Comparison of ENCODE assay signal across 22 mouse cellular contexts in genomic region chr11:105155915-105156314, GRCm38 (mm10). TPM values are rescaled to one million over a fixed set of nuclear protein-coding genes. Genes with fewer than 3 reads are reported as not detected.
DNase-seq lines count a peak whose midpoint lies in the region; ATAC-seq and TF ChIP-seq lines count a peak whose summit lies in the region.
"Had no signal": no experiment of that assay in that cellular context is flagged by ENCODE, and none has a peak within 500 bp of the region (broad histone marks: within the 10 kb centered on the region; RNA-seq: fewer than 3 reads in every experiment).

No protein-coding gene starts in this region.

- peak overlapping the region; percentile 81 for H3K27ac ChIP-seq in liver, embryonic 12.5 days
- no peak overlapping the region for H3K27ac ChIP-seq in liver, postnatal 0 days (ENCODE audit: low read depth)
- H3K27ac ChIP-seq in ES-E14 (ENCODE audit: insufficient read depth, low read depth, low read length, poor library complexity, severe bottlenecking), result no peak overlapping the region
- no peak overlapping the region for H3K27ac ChIP-seq in intestine, embryonic 15.5 days
- H3K27ac ChIP-seq in neural tube, embryonic 15.5 days (replicated peaks), result no peak overlapping the region
- H3K27ac ChIP-seq: limb, embryonic 12.5 days had no signal

- 0 out of 2 replicates have a peak overlapping the region, but pooled peaks have one; percentile 12 for H3K9ac ChIP-seq in liver, embryonic 12.5 days
- no peak overlapping the region for H3K9ac ChIP-seq in liver, postnatal 0 days (replicated peaks)
- H3K9ac ChIP-seq in ES-E14 (ENCODE audit: insufficient read depth, low read depth, low read length, poor library complexity, severe bottlenecking), result peak overlapping the region; percentile 27; the same call in 1 of the 2 replicates
- H3K9ac ChIP-seq in intestine, embryonic 15.5 days, result no peak overlapping the region
- H3K9ac ChIP-seq in neural tube, embryonic 15.5 days (replicated peaks), result no peak overlapping the region
- H3K9ac ChIP-seq: limb, embryonic 12.5 days had no signal

- TF ChIP-seq EP300 in liver, postnatal 0 days (IDR thresholded peaks at IDR 0.05; ENCODE audit: low read depth), result no peak

- H3K9me3 ChIP-seq in liver, embryonic 12.5 days (replicated peaks), result no peaks in the 10 kb centered on the region
- no peaks in the 10 kb centered on the region for H3K9me3 ChIP-seq in liver, postnatal 0 days (ENCODE audit: low read length)
- no peaks in the 10 kb centered on the region for H3K9me3 ChIP-seq in ES-E14 (ENCODE audit: control insufficient read depth, insufficient read depth, low read depth, low read length)
- no peaks in the 10 kb centered on the region for H3K9me3 ChIP-seq in intestine, embryonic 15.5 days
- no peaks in the 10 kb centered on the region for H3K9me3 ChIP-seq in neural tube, embryonic 15.5 days (replicated peaks)
- H3K9me3 ChIP-seq: G1E; limb, embryonic 12.5 days had no signal

- peak overlapping the region; percentile 62 for H3K4me2 ChIP-seq in liver, embryonic 12.5 days
- no peak overlapping the region for H3K4me2 ChIP-seq in liver, postnatal 0 days (ENCODE audit: low read depth, low read length)
- no peak overlapping the region for H3K4me2 ChIP-seq in intestine, embryonic 15.5 days (replicated peaks)
- H3K4me2 ChIP-seq in neural tube, embryonic 15.5 days, result no peak overlapping the region
- H3K4me2 ChIP-seq: limb, embryonic 12.5 days had no signal

- H3K4me3 ChIP-seq in liver, embryonic 12.5 days, result no peak overlapping the region
- H3K4me3 ChIP-seq in liver, postnatal 0 days (ENCODE audit: low read depth, low read length), result no peak overlapping the region
- no peak overlapping the region for H3K4me3 ChIP-seq in ES-E14 (ENCODE audit: insufficient read depth in 1 of 2, low read depth in 1 of 2, low read length in 2 of 2, poor library complexity in 1 of 2, severe bottlenecking in 1 of 2)
- no peak overlapping the region for H3K4me3 ChIP-seq in intestine, embryonic 15.5 days (replicated peaks)
- H3K4me3 ChIP-seq in neural tube, embryonic 15.5 days (replicated peaks), result no peak overlapping the region
- H3K4me3 ChIP-seq: limb, embryonic 12.5 days had no signal

- 64% methylated on average over 4 of the region's 4 CpGs for WGBS in liver, embryonic 12.5 days (ENCODE audit: insufficient replicate concordance)
- 60% methylated on average over 4 of the region's 4 CpGs for WGBS in liver, postnatal 0 days (ENCODE audit: insufficient replicate concordance)
- 65% methylated on average over 4 of the region's 4 CpGs for WGBS in intestine, embryonic 15.5 days
- 93% methylated on average over 4 of the region's 4 CpGs for WGBS in neural tube, embryonic 15.5 days

- DNase-seq in liver, postnatal 0 days, result no peak
- DNase-seq in ES-E14 (ENCODE audit: low read depth, low spot score), result no peak
- DNase-seq in kidney, postnatal 10 days, result peak; percentile 52
- no peak for DNase-seq in thymus, postnatal 25 days
- DNase-seq: cerebellum, postnatal 14 days; heart, adult 11 months; lung, postnatal 36 days; thymus, postnatal 14 days had no signal

- ATAC-seq in liver, embryonic 12.5 days, result no peak
- no peak for ATAC-seq in liver, postnatal 0 days
- 0 out of 2 replicates have a peak, but pooled peaks have one; percentile 36 for ATAC-seq in intestine, embryonic 15.5 days
- ATAC-seq in frontal cortex, adult (ENCODE audit: low TSS enrichment), result no peak
- no peak for ATAC-seq in neural tube, embryonic 15.5 days (ENCODE audit: low FRiP score)
- ATAC-seq: forebrain, embryonic 14.5 days had no signal

- TF ChIP-seq CTCF in liver, postnatal 0 days (IDR thresholded peaks at IDR 0.05; ENCODE audit: low read depth), result no peak

- in situ Hi-C loops in ES-E14 (cut with MboI; ENCODE audit: low sequenced_read_pairs in 2 of 2, unreplicated experiment in 2 of 2), result loop anchor here in 1 of 2 experiments (25.0 kb wide), 1 partner anchor 1194 kb away; the partner anchor contains the start of genes Arf2 and Nsf

- H3K4me1 ChIP-seq in liver, embryonic 12.5 days, result peaks cover 88% of the 10 kb centered on the region
- peaks cover 33% of the 10 kb centered on the region for H3K4me1 ChIP-seq in liver, postnatal 0 days (ENCODE audit: insufficient read depth)
- H3K4me1 ChIP-seq in ES-E14 (ENCODE audit: control insufficient read depth in 2 of 2, insufficient read depth in 2 of 2, low read length in 2 of 2, poor library complexity in 1 of 2), result peaks cover 8 to 43% of the 10 kb centered on the region in 2 experiments; a peak in 3 of 4 replicates
- H3K4me1 ChIP-seq in intestine, embryonic 15.5 days (replicated peaks), result peaks cover 10% of the 10 kb centered on the region; the same call in 1 of the 2 replicates
- peaks cover 17% of the 10 kb centered on the region for H3K4me1 ChIP-seq in neural tube, embryonic 15.5 days

- no peaks in the 10 kb centered on the region for H3K27me3 ChIP-seq in liver, embryonic 12.5 days (replicated peaks)
- no peaks in the 10 kb centered on the region for H3K27me3 ChIP-seq in liver, postnatal 0 days (ENCODE audit: insufficient read depth, low read length)
- H3K27me3 ChIP-seq in intestine, embryonic 15.5 days (replicated peaks), result no peaks in the 10 kb centered on the region
- H3K27me3 ChIP-seq in neural tube, embryonic 15.5 days (replicated peaks), result no peaks in the 10 kb centered on the region

- H3K36me3 ChIP-seq in liver, embryonic 12.5 days, result no peaks in the 10 kb centered on the region
- H3K36me3 ChIP-seq in liver, postnatal 0 days (replicated peaks; ENCODE audit: insufficient read depth, low read length), result no peaks in the 10 kb centered on the region
- no peaks in the 10 kb centered on the region for H3K36me3 ChIP-seq in ES-E14 (ENCODE audit: control insufficient read depth, insufficient read depth, low read length, poor library complexity, severe bottlenecking)
- no peaks in the 10 kb centered on the region for H3K36me3 ChIP-seq in intestine, embryonic 15.5 days
- H3K36me3 ChIP-seq in neural tube, embryonic 15.5 days, result no peaks in the 10 kb centered on the region
- H3K36me3 ChIP-seq: limb, embryonic 12.5 days had no signal

TF ChIP-seq in ES-E14, 5 proteins besides CTCF, POLR2A, EP300 and RAD21:
- TF ChIP-seq ZC3H11A (IDR thresholded peaks at IDR 0.05; ENCODE audit: borderline replicate concordance, low read depth, low read length) (no peak), CHD2 (IDR thresholded peaks at IDR 0.05; ENCODE audit: low read depth, low read length) (no peak), MAFK (IDR thresholded peaks at IDR 0.05; ENCODE audit: insufficient read depth, low read depth, low read length) (no peak), ZNF384 (IDR thresholded peaks at IDR 0.05; ENCODE audit: low read depth, low read length) (no peak), HCFC1 (IDR thresholded peaks at IDR 0.05; ENCODE audit: borderline replicate concordance, insufficient read depth, low read length) (no peak)

RNA-seq across cellular contexts. Expression of gene Gm10842, which starts 9.2 kb away (rescaled TPM):
- polyA plus RNA-seq in liver, embryonic 12.5 days (2016; fragmentation: Nextera tagmentation; extraction: Ambion mirVana), result not detected in 2 replicates
- not detected in 2 replicates for polyA plus RNA-seq in liver, postnatal 0 days (2015; fragmentation: Nextera tagmentation; extraction: Ambion mirVana)
- total RNA-seq in ES-E14 (2012; rRNA removed), result not detected in 2 replicates
- polyA plus RNA-seq in intestine, embryonic 15.5 days (2015; fragmentation: Nextera tagmentation; extraction: Ambion mirVana), result not detected in 2 replicates
- polyA plus RNA-seq in neural tube, embryonic 15.5 days (2015; fragmentation: Nextera tagmentation; extraction: Ambion mirVana), result not detected in 2 replicates
- total RNA-seq: adrenal gland, adult 18-20 months; G1E; hematopoietic stem cell, adult 5-6 weeks; left cerebral cortex, adult 8-10 months had no signal
- polyA plus RNA-seq: forebrain, embryonic 14.5 days; G1E; heart, embryonic 14.5 days; limb, embryonic 12.5 days; neural tube, embryonic 11.5 days; spleen, adult 2 months; stomach, embryonic 16.5 days had no signal

RNA-seq across cellular contexts. Expression of gene Tlk2, which starts 22.7 kb away (rescaled TPM):
- 15.9 and 16.0 TPM in 2 replicates for polyA plus RNA-seq in liver, embryonic 12.5 days (2016; fragmentation: Nextera tagmentation; extraction: Ambion mirVana)
- 5.3 and 6.4 TPM in 2 replicates for polyA plus RNA-seq in liver, postnatal 0 days (2015; fragmentation: Nextera tagmentation; extraction: Ambion mirVana)
- 75.5 and 96.2 TPM in 2 replicates for total RNA-seq in ES-E14 (2012; rRNA removed)
- polyA plus RNA-seq in intestine, embryonic 15.5 days (2015; fragmentation: Nextera tagmentation; extraction: Ambion mirVana), result 12.7 and 16.0 TPM in 2 replicates
- polyA plus RNA-seq in neural tube, embryonic 15.5 days (2015; fragmentation: Nextera tagmentation; extraction: Ambion mirVana), result 18.6 and 20.6 TPM in 2 replicates

RNA-seq across cellular contexts. Expression of gene Mettl2, which starts 29.7 kb away (rescaled TPM):
- polyA plus RNA-seq in liver, embryonic 12.5 days (2016; fragmentation: Nextera tagmentation; extraction: Ambion mirVana), result 34.3 and 35.1 TPM in 2 replicates
- 7.7 and 9.3 TPM in 2 replicates for polyA plus RNA-seq in liver, postnatal 0 days (2015; fragmentation: Nextera tagmentation; extraction: Ambion mirVana)
- 44.2 and 57.6 TPM in 2 replicates for total RNA-seq in ES-E14 (2012; rRNA removed)
- 36.2 and 38.0 TPM in 2 replicates for polyA plus RNA-seq in intestine, embryonic 15.5 days (2015; fragmentation: Nextera tagmentation; extraction: Ambion mirVana)
- 30.0 and 35.1 TPM in 2 replicates for polyA plus RNA-seq in neural tube, embryonic 15.5 days (2015; fragmentation: Nextera tagmentation; extraction: Ambion mirVana)

Comparison
In these comparisons a context has a peak if more than half of its experiments do, and no peak if none do; other contexts are left out.
1. H3K9ac ChIP-seq: peak in liver, embryonic 12.5 days (single experiment) and ES-E14 (single experiment); none in liver, postnatal 0 days (single experiment), intestine, embryonic 15.5 days (single experiment) and neural tube, embryonic 15.5 days (single experiment).